Mouse (Mus musculus) intestine, embryonic 16.5 days (tissue): Measurements from ENCODE around the gene Raver2. TPM values are rescaled to one million over a fixed set of nuclear protein-coding genes. Genes with fewer than 3 reads are reported as not detected.

Experiments used
- ATAC-seq: fragments of 200-750 bp; cut with Nextera tagmentation; 2 replicates; pipeline ENCODE4 v1.8.0; 2017; ENCODE audit warnings: moderate TSS enrichment, moderate library complexity
- H3K27ac ChIP-seq: fragments of 300-500 bp; sonication (generic); 2 replicates; pipeline ENCODE4 v1.5.1; 2014; ENCODE audit warnings: mild to moderate bottlenecking, low read length
- H3K27me3 ChIP-seq: fragments of 300-500 bp; sonication (generic); replicated peaks from 2 replicates; pipeline ENCODE4 v1.6.1; 2014; ENCODE audit warnings: low read length, control low read depth, mixed read lengths; ENCODE audit not compliant: control insufficient read depth, insufficient read depth
- H3K36me3 ChIP-seq: fragments of 300-500 bp; sonication (generic); 2 replicates; pipeline ENCODE4 v1.6.1; 2014; ENCODE audit warnings: low read length, control low read depth; ENCODE audit not compliant: control insufficient read depth, insufficient read depth
- H3K4me1 ChIP-seq: fragments of 300-500 bp; sonication (generic); 2 replicates; pipeline ENCODE4 v1.6.1; 2014; ENCODE audit warnings: low read length, control low read depth, mixed read lengths; ENCODE audit not compliant: control insufficient read depth, insufficient read depth
- H3K4me2 ChIP-seq: fragments of 300-500 bp; sonication (generic); 2 replicates; pipeline ENCODE4 v1.6.1; 2014; ENCODE audit warnings: low read depth, low read length, control low read depth
- H3K4me3 ChIP-seq: fragments of 300-500 bp; sonication (generic); 2 replicates; pipeline ENCODE4 v1.5.1; 2014; ENCODE audit warnings: mild to moderate bottlenecking, low read length
- H3K9ac ChIP-seq: fragments of 300-500 bp; sonication (generic); 2 replicates; pipeline ENCODE4 v1.6.1; 2014; ENCODE audit warnings: low read depth, low read length
- H3K9me3 ChIP-seq: fragments of 300-500 bp; sonication (generic); 2 replicates; pipeline ENCODE4 v1.6.1; 2016; ENCODE audit warnings: low read length, control low read depth; ENCODE audit not compliant: control insufficient read depth
- WGBS: fragments of 180-500 bp; shearing (Covaris S2); extraction: QIAGEN DNeasy Blood & Tissue Kit; methylation state at CpG from one replicate; pipeline ENCODE4 v1.1.7; 2014; 5-methylcytosine and 5-hydroxymethylcytosine counted together
- polyA plus RNA-seq: library from polyadenylated mRNA; unstranded; fragments of >200 nt; fragmentation: Nextera tagmentation; extraction: Ambion mirVana; gene quantifications from 2 replicates; pipeline ENCODE4 v1.2.1, GENCODE M21; 2015

The Raver2 gene
- polyA plus RNA-seq, 1 experiment from 2014 or later: 4.6 TPM

- Histone ChIP-seq H3K4me1 (0 out of 2 replicates have a peak, but pooled peaks cover 2% of the 10 kb centered on the region), H3K27me3 (no peaks in the 10 kb centered on the region), H3K4me2 (no peak overlapping the region), H3K27ac (no peak overlapping the region), H3K36me3 (peaks cover 4% of the 10 kb centered on the region; the same call in 1 of the 2 replicates), H3K9ac (no peak overlapping the region), H3K9me3 (no peaks in the 10 kb centered on the region), H3K4me3 (no peak overlapping the region)
- no peak for ATAC-seq
- 70% methylated on average over 4 of the region's 4 CpGs for WGBS
Measured at GRCm38 (mm10) chr4:101143901-101144300, 75.1 kb downstream of the Raver2 start.

DNA sequence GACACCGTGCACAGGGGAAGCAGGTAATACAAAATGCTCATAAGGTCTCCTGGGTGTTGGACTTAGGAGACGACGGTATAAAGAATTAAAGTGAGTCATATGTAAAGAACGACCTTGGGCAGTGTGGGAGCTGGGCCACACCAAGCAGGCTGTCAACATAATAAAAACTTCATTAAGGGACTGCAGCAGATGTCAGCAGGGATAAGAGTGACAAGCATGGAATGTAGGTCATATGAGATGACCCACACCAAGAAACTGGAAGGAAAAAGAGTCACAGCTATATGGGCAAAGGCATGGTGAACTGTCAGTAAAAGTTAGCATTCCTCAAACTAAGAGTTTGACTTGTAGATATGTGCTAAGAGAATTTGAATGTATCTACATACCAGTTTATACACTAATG, 75.6 kb downstream of the Raver2 start:
- Histone ChIP-seq H3K27me3 (no peaks in the 10 kb centered on the region), H3K36me3 (peaks cover 4% of the 10 kb centered on the region; the same call in 1 of the 2 replicates)
- 72% methylated on average over 4 of the region's 4 CpGs for WGBS

GRCm38 (mm10) chr4:101144790-101145189, 76.0 kb downstream of the Raver2 start:
- Histone ChIP-seq H3K4me2 (no peak overlapping the region), H3K4me1 (0 out of 2 replicates have a peak, but pooled peaks cover 2% of the 10 kb centered on the region), H3K36me3 (peaks cover 4% of the 10 kb centered on the region; the same call in 1 of the 2 replicates), H3K9me3 (no peaks in the 10 kb centered on the region), H3K27ac (no peak overlapping the region), H3K27me3 (no peaks in the 10 kb centered on the region), H3K9ac (no peak overlapping the region), H3K4me3 (no peak overlapping the region)
- ATAC-seq: peak; percentile 56
- WGBS: 67% methylated on average over 7 of the region's 7 CpGs

More for the DNA sequence above, 75.6 kb downstream of the Raver2 start:
- Histone ChIP-seq H3K4me2 (no peak overlapping the region), H3K4me3 (no peak overlapping the region), H3K4me1 (0 out of 2 replicates have a peak, but pooled peaks cover 2% of the 10 kb centered on the region), H3K27ac (no peak overlapping the region), H3K9me3 (no peaks in the 10 kb centered on the region), H3K9ac (no peak overlapping the region)
- ATAC-seq: no peak

GRCm38 (mm10) chr4:101146047-101146745, 77.4 kb downstream of the Raver2 start:
- no peaks in the 10 kb centered on the region for H3K9me3 ChIP-seq
- peaks cover 10% of the 10 kb centered on the region for H3K36me3 ChIP-seq
- H3K4me3 ChIP-seq: no peak overlapping the region
- no peak overlapping the region for H3K27ac ChIP-seq
- ATAC-seq: peak; percentile 47; the same call in 1 of the 2 replicates
- 34% methylated on average over 9 of the region's 9 CpGs for WGBS
- H3K27me3 ChIP-seq: no peaks in the 10 kb centered on the region
- 0 out of 2 replicates have a peak, but pooled peaks cover 2% of the 10 kb centered on the region for H3K4me1 ChIP-seq
- H3K4me2 ChIP-seq: no peak overlapping the region
- H3K9ac ChIP-seq: no peak overlapping the region

- WGBS: 86% methylated on average over 11 of the region's 11 CpGs
- no peaks in the 10 kb centered on the region for H3K27me3 ChIP-seq
- 0 out of 2 replicates have a peak, but pooled peaks cover 2% of the 10 kb centered on the region for H3K4me1 ChIP-seq
- peaks cover 13% of the 10 kb centered on the region for H3K36me3 ChIP-seq
- H3K9ac ChIP-seq: no peak overlapping the region
- no peak overlapping the region for H3K27ac ChIP-seq
- H3K4me2 ChIP-seq: no peak overlapping the region
- no peaks in the 10 kb centered on the region for H3K9me3 ChIP-seq
- no peak overlapping the region for H3K4me3 ChIP-seq
- no peak for ATAC-seq
Measured at GRCm38 (mm10) chr4:101146891-101147655, 78.3 kb downstream of the Raver2 start.

- 80% methylated on average over 4 of the region's 4 CpGs for WGBS
- Histone ChIP-seq H3K4me1 (no peaks in the 10 kb centered on the region), H3K36me3 (peaks cover 21% of the 10 kb centered on the region), H3K27ac (no peak overlapping the region), H3K27me3 (no peaks in the 10 kb centered on the region), H3K4me2 (no peak overlapping the region), H3K9ac (no peak overlapping the region), H3K9me3 (no peaks in the 10 kb centered on the region), H3K4me3 (no peak overlapping the region)
- no peak for ATAC-seq
Measured at GRCm38 (mm10) chr4:101155541-101155940, 86.8 kb downstream of the Raver2 start.

- Histone ChIP-seq H3K4me3 (no peak overlapping the region), H3K27ac (no peak overlapping the region), H3K27me3 (no peaks in the 10 kb centered on the region), H3K4me1 (no peaks in the 10 kb centered on the region), H3K9ac (no peak overlapping the region), H3K36me3 (peaks cover 15% of the 10 kb centered on the region; the same call in 1 of the 2 replicates), H3K4me2 (no peak overlapping the region), H3K9me3 (no peaks in the 10 kb centered on the region)
- no peak for ATAC-seq
- WGBS: 90% methylated on average over 5 of the region's 5 CpGs
Measured at GRCm38 (mm10) chr4:101157476-101157875, 88.7 kb downstream of the Raver2 start.

DNA sequence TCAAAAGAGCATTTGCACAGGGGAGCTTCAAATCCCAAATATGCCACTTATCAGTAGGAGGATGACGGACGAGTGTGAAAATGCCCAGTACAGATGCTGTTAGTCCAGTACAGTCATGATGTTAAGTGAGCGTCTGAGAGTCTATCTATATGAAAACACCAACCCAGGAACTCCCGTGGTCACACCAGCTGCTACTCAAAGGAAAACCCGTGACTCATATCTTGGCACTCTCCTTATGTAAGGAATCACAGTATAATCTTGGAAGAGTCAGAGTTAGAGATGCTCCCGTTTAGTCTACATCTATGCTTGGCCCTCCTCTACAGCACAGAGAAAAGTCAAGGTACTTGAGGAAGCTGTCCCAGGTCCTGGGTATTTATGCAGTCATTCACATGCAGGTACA, 89.5 kb downstream of the Raver2 start:
- Histone ChIP-seq H3K9ac (no peak overlapping the region), H3K4me1 (no peaks in the 10 kb centered on the region), H3K9me3 (no peaks in the 10 kb centered on the region), H3K36me3 (peaks cover 15% of the 10 kb centered on the region; the same call in 1 of the 2 replicates), H3K4me3 (no peak overlapping the region), H3K27ac (no peak overlapping the region), H3K4me2 (no peak overlapping the region), H3K27me3 (no peaks in the 10 kb centered on the region)
- no peak for ATAC-seq
- 82% methylated on average over 6 of the region's 6 CpGs for WGBS

DNA sequence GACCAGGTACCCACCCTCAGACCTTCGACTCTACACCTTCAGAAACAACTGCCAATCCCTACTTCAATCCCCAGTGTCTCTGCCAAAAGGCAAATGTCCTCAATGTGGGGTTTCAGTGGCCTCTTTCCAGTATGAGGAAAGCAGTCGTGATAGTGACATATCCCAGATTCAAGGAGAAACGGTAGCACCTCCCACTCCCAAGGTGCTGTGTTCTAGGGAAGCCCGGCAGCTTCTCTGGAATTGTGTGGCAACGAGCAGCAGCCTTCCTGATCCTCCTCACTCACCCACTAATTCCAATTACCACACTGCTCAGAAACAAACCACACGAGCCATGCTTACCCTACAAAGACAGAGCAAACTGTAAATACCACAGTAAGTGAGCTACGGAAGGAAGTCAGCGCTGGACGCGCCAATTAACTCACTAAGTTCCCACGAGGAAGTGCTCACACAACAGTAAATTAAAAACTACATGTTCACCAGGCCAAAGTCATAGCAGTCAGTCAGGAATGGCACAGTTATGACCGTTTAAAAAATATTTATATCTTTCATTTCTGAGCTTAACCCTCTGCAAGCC, 90.5 kb downstream of the Raver2 start:
- Histone ChIP-seq H3K27me3 (no peaks in the 10 kb centered on the region), H3K4me3 (no peak overlapping the region), H3K27ac (no peak overlapping the region), H3K9ac (no peak overlapping the region), H3K4me1 (no peaks in the 10 kb centered on the region), H3K4me2 (no peak overlapping the region), H3K9me3 (no peaks in the 10 kb centered on the region), H3K36me3 (peaks cover 18% of the 10 kb centered on the region; the same call in 1 of the 2 replicates)
- WGBS: 70% methylated on average over 12 of the region's 12 CpGs
- no peak for ATAC-seq
